Mouse (Mus musculus) stomach, embryonic 16.5 days (tissue): ENCODE results near the gene Alkbh4. TPM values are rescaled to one million over a fixed set of nuclear protein-coding genes. Genes with fewer than 3 reads are reported as not detected.
A peak's percentile ranks its signal among the peaks of the same experiment; 100 is the strongest.

Experiments used
- ATAC-seq: fragments of 200-750 bp; cut with Nextera tagmentation; 2 replicates; pipeline ENCODE4 v1.8.0; 2017; ENCODE audit warnings: moderate number of reproducible peaks, moderate TSS enrichment; ENCODE audit not compliant: insufficient read depth, low FRiP score
- H3K27ac ChIP-seq: fragments of 300-500 bp; sonication (generic); 2 replicates; pipeline ENCODE4 v1.5.1; 2014; ENCODE audit warnings: low read length
- H3K27me3 ChIP-seq: fragments of 300-500 bp; sonication (generic); 2 replicates; pipeline ENCODE4 v1.6.1; 2014; ENCODE audit warnings: low read length, control low read depth, mixed read lengths; ENCODE audit not compliant: control insufficient read depth, insufficient read depth
- H3K36me3 ChIP-seq: fragments of 300-500 bp; sonication (generic); 2 replicates; pipeline ENCODE4 v1.6.1; 2014; ENCODE audit warnings: low read length; ENCODE audit not compliant: control insufficient read depth, insufficient read depth
- H3K4me1 ChIP-seq: fragments of 300-500 bp; sonication (generic); 2 replicates; pipeline ENCODE4 v1.6.1; 2014; ENCODE audit warnings: low read length, control low read depth, mixed read lengths; ENCODE audit not compliant: control insufficient read depth, insufficient read depth
- H3K4me2 ChIP-seq: fragments of 300-500 bp; sonication (generic); 2 replicates; pipeline ENCODE4 v1.6.1; 2014; ENCODE audit warnings: low read depth, low read length, mixed read lengths
- H3K4me3 ChIP-seq: fragments of 300-500 bp; sonication (generic); replicated peaks from 2 replicates; pipeline ENCODE4 v1.5.1; 2014; ENCODE audit warnings: mild to moderate bottlenecking, low read length
- H3K9ac ChIP-seq: fragments of 300-500 bp; sonication (generic); 2 replicates; pipeline ENCODE4 v1.6.1; 2014; ENCODE audit warnings: low read length
- H3K9me3 ChIP-seq: fragments of 300-500 bp; sonication (generic); replicated peaks from 2 replicates; pipeline ENCODE4 v1.6.1; 2016; ENCODE audit warnings: low read length, control low read depth; ENCODE audit not compliant: control insufficient read depth
- WGBS: fragments of 180-500 bp; shearing (Covaris S2); extraction: QIAGEN DNeasy Blood & Tissue Kit; methylation state at CpG from one replicate; pipeline ENCODE4 v1.1.7; 2014; 5-methylcytosine and 5-hydroxymethylcytosine counted together
- polyA plus RNA-seq: library from polyadenylated mRNA; unstranded; fragments of >200 nt; fragmentation: Nextera tagmentation; extraction: Ambion mirVana; gene quantifications from 2 replicates; pipeline ENCODE4 v1.2.1, GENCODE M21; 2015

The Alkbh4 gene
- polyA plus RNA-seq, 1 experiment from 2014 or later: 18.0 TPM

GRCm38 (mm10) chr5:136170512-136171362 lies 34.8 kb downstream of the Alkbh4 start, which contains the start of gene Orai2:
Gene Orai2, minus strand, starts transcription at chr5:136170713.
- WGBS: 2% methylated on average over 49 of the region's 49 CpGs
- peak within 1 kb of the TSS; percentile 98 for H3K4me2 ChIP-seq

GRCm38 (mm10) chr5:136171363-136172341 lies 35.7 kb downstream of the Alkbh4 start:
- H3K9ac ChIP-seq: peak overlapping the region; percentile 76
- 26% methylated on average over 17 of the region's 17 CpGs for WGBS
- no peak for ATAC-seq
- H3K36me3 ChIP-seq: no peaks in the 10 kb centered on the region
- H3K4me1 ChIP-seq: peaks cover 12% of the 10 kb centered on the region
- H3K9me3 ChIP-seq: no peaks in the 10 kb centered on the region
- H3K4me2 ChIP-seq: peak overlapping the region; percentile 98
- H3K27ac ChIP-seq: peak overlapping the region; percentile 70
- peak overlapping the region; percentile 66 for H3K4me3 ChIP-seq
- H3K27me3 ChIP-seq: no peaks in the 10 kb centered on the region

More at GRCm38 (mm10) chr5:136170512-136171362, 34.8 kb downstream of the Alkbh4 start, which contains the start of gene Orai2:
- Histone ChIP-seq H3K36me3 (no peaks in the 10 kb centered on the region), H3K27me3 (no peaks in the 10 kb centered on the region), H3K27ac (peak within 1 kb of the TSS; percentile 70), H3K4me3 (peak within 1 kb of the TSS; percentile 66), H3K9ac (peak within 1 kb of the TSS; percentile 76), H3K4me1 (peaks cover 12% of the 10 kb centered on the region), H3K9me3 (no peaks in the 10 kb centered on the region)
- peak; percentile 81 for ATAC-seq

GRCm38 (mm10) chr5:136172939-136173338 lies 37.0 kb downstream of the Alkbh4 start:
- no peak overlapping the region for H3K4me3 ChIP-seq
- H3K4me2 ChIP-seq: no peak overlapping the region
- H3K36me3 ChIP-seq: no peaks in the 10 kb centered on the region
- 73% methylated on average over 9 of the region's 9 CpGs for WGBS
- H3K4me1 ChIP-seq: peaks cover 12% of the 10 kb centered on the region
- no peak overlapping the region for H3K27ac ChIP-seq
- H3K9me3 ChIP-seq: no peaks in the 10 kb centered on the region
- H3K27me3 ChIP-seq: no peaks in the 10 kb centered on the region
- no peak for ATAC-seq
- H3K9ac ChIP-seq: no peak overlapping the region

GRCm38 (mm10) chr5:136173606-136174463 lies 37.9 kb downstream of the Alkbh4 start:
- WGBS: 27% methylated on average over 9 of the region's 9 CpGs
- Histone ChIP-seq H3K27ac (peak overlapping the region; percentile 80), H3K4me2 (peak overlapping the region; percentile 19; the same call in 1 of the 2 replicates), H3K4me1 (peaks cover 12% of the 10 kb centered on the region), H3K4me3 (no peak overlapping the region), H3K27me3 (no peaks in the 10 kb centered on the region), H3K36me3 (0 out of 2 replicates have a peak, but pooled peaks cover 3% of the 10 kb centered on the region), H3K9me3 (no peaks in the 10 kb centered on the region), H3K9ac (peak overlapping the region; percentile 55; the same call in 1 of the 2 replicates)
- ATAC-seq: peak; percentile 24; the same call in 1 of the 2 replicates

- no peak overlapping the region for H3K27ac ChIP-seq
- H3K4me2 ChIP-seq: no peak overlapping the region
- no peaks in the 10 kb centered on the region for H3K9me3 ChIP-seq
- no peak overlapping the region for H3K9ac ChIP-seq
- no peak overlapping the region for H3K4me3 ChIP-seq
- no peaks in the 10 kb centered on the region for H3K27me3 ChIP-seq
- H3K4me1 ChIP-seq: no peaks in the 10 kb centered on the region
- no peak for ATAC-seq
- 0 out of 2 replicates have a peak, but pooled peaks cover 3% of the 10 kb centered on the region for H3K36me3 ChIP-seq
- 69% methylated on average over 5 of the region's 5 CpGs for WGBS
These were observed 43.6 kb downstream of the Alkbh4 start for GRCm38 (mm10) chr5:136179594-136179993.

GRCm38 (mm10) chr5:136181197-136181596 lies 45.3 kb downstream of the Alkbh4 start:
- H3K4me2 ChIP-seq: no peak overlapping the region
- H3K27ac ChIP-seq: no peak overlapping the region
- no peak for ATAC-seq
- H3K9me3 ChIP-seq: no peaks in the 10 kb centered on the region
- 89% methylated on average over 6 of the region's 6 CpGs for WGBS
- no peaks in the 10 kb centered on the region for H3K27me3 ChIP-seq
- no peak overlapping the region for H3K9ac ChIP-seq
- H3K4me3 ChIP-seq: no peak overlapping the region
- no peaks in the 10 kb centered on the region for H3K4me1 ChIP-seq
- H3K36me3 ChIP-seq: 0 out of 2 replicates have a peak, but pooled peaks cover 3% of the 10 kb centered on the region

- H3K36me3 ChIP-seq: 0 out of 2 replicates have a peak, but pooled peaks cover 3% of the 10 kb centered on the region
- no peaks in the 10 kb centered on the region for H3K4me1 ChIP-seq
- no peaks in the 10 kb centered on the region for H3K9me3 ChIP-seq
- ATAC-seq: no peak
- no peak overlapping the region for H3K27ac ChIP-seq
- WGBS: 86% methylated on average over 6 of the region's 6 CpGs
- no peak overlapping the region for H3K4me3 ChIP-seq
- no peak overlapping the region for H3K9ac ChIP-seq
- H3K27me3 ChIP-seq: no peaks in the 10 kb centered on the region
- no peak overlapping the region for H3K4me2 ChIP-seq
These were observed 46.1 kb downstream of the Alkbh4 start for GRCm38 (mm10) chr5:136182049-136182448.

- Histone ChIP-seq H3K27me3 (no peaks in the 10 kb centered on the region), H3K27ac (no peak overlapping the region), H3K4me3 (no peak overlapping the region), H3K4me1 (no peaks in the 10 kb centered on the region), H3K36me3 (0 out of 2 replicates have a peak, but pooled peaks cover 3% of the 10 kb centered on the region), H3K9ac (no peak overlapping the region), H3K4me2 (no peak overlapping the region), H3K9me3 (no peaks in the 10 kb centered on the region)
- no peak for ATAC-seq
- WGBS: 83% methylated on average over 4 of the region's 4 CpGs
These were observed 46.9 kb downstream of the Alkbh4 start for GRCm38 (mm10) chr5:136182830-136183229.
